Mouse (Mus musculus) embryo, embryonic 9.5 days (tissue): ENCODE results near the gene Cacnb2.

Experiments
- DNase-seq: peaks from one replicate; pipeline ENCODE4 v3.0.0-alpha.2; 2017; ENCODE audit errors: extremely low spot score

Cacnb2 gene

GRCm38 (mm10) chr2:14774857-14775495 lies 172.1 kb downstream of the Cacnb2 start:
- no peak for DNase-seq

GRCm38 (mm10) chr2:14787983-14788382 lies 185.1 kb downstream of the Cacnb2 start:
- no peak for DNase-seq

GRCm38 (mm10) chr2:14801446-14802046 lies 198.7 kb downstream of the Cacnb2 start:
- no peak for DNase-seq

GRCm38 (mm10) chr2:14807650-14808347 lies 204.9 kb downstream of the Cacnb2 start:
- peak; percentile 40 for DNase-seq

- no peak for DNase-seq
Measured at GRCm38 (mm10) chr2:14814977-14815376, 212.1 kb downstream of the Cacnb2 start.

- no peak for DNase-seq
Measured at GRCm38 (mm10) chr2:14818651-14819050, 215.8 kb downstream of the Cacnb2 start.

- DNase-seq: no peak
Measured at GRCm38 (mm10) chr2:14820946-14821345, 218.1 kb downstream of the Cacnb2 start.

GRCm38 (mm10) chr2:14823105-14823504 lies 220.2 kb downstream of the Cacnb2 start:
- peak; percentile 20 for DNase-seq

GRCm38 (mm10) chr2:14823816-14824348 lies 221.0 kb downstream of the Cacnb2 start:
- peak; percentile 29 for DNase-seq

GRCm38 (mm10) chr2:14825146-14825545 lies 222.3 kb downstream of the Cacnb2 start:
- DNase-seq: no peak

- DNase-seq: no peak
Measured at GRCm38 (mm10) chr2:14829451-14829850, 226.6 kb downstream of the Cacnb2 start.

GRCm38 (mm10) chr2:14831308-14831707 lies 228.4 kb downstream of the Cacnb2 start:
- no peak for DNase-seq

- DNase-seq: no peak
Measured at GRCm38 (mm10) chr2:14834700-14835317, 231.9 kb downstream of the Cacnb2 start.

- DNase-seq: no peak
Measured at GRCm38 (mm10) chr2:14841272-14841671, 238.4 kb downstream of the Cacnb2 start.

GRCm38 (mm10) chr2:14846727-14847126 lies 243.8 kb downstream of the Cacnb2 start:
- DNase-seq: no peak

GRCm38 (mm10) chr2:14847188-14847587 lies 244.3 kb downstream of the Cacnb2 start:
- no peak for DNase-seq

GRCm38 (mm10) chr2:14850831-14851230 lies 247.9 kb downstream of the Cacnb2 start:
- no peak for DNase-seq

- no peak for DNase-seq
Measured at GRCm38 (mm10) chr2:14851383-14851782, 248.5 kb downstream of the Cacnb2 start.

GRCm38 (mm10) chr2:14854054-14854453 lies 251.2 kb downstream of the Cacnb2 start:
- no peak for DNase-seq

- DNase-seq: no peak
Measured at GRCm38 (mm10) chr2:14858301-14858700, 255.4 kb downstream of the Cacnb2 start.

- no peak for DNase-seq
Measured at GRCm38 (mm10) chr2:14860350-14860749, 257.5 kb downstream of the Cacnb2 start.

GRCm38 (mm10) chr2:14861613-14862012 lies 258.7 kb downstream of the Cacnb2 start:
- DNase-seq: no peak
